Comparison of ENCODE assay signal across 9 mouse cellular contexts in the genomic region with DNA sequence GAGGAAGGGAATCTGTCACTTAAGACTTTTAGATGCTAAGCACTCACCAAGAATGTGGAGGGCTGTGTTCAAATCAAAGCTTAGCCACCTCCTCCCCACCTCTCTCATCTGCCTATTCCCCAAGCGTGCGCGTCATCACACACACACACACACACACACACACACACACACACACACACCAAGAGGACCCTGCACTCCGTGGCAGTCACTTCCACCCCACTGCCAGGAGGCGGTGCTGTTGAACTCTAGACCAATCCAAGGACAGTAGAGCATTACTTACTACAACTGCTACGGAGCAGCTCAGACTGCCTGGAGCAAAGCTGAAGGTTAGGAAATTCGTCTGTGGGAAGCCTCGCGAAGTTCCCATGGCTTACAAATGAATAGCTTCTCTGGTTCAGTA. TPM values are rescaled to one million over a fixed set of nuclear protein-coding genes. Genes with fewer than 3 reads are reported as not detected.
A peak's percentile ranks its signal among the peaks of the same experiment; 100 is the strongest.
DNase-seq lines count a peak whose midpoint lies in the region; ATAC-seq lines count a peak whose summit lies in the region.
"Had no signal": no experiment of that assay in that cellular context is flagged by ENCODE, and none has a peak within 500 bp of the region (broad histone marks: within the 10 kb centered on the region; RNA-seq: fewer than 3 reads in every experiment).

No protein-coding gene starts in this region.

- peaks cover 17% of the 10 kb centered on the region for H3K4me1 ChIP-seq in intestine, embryonic 16.5 days (ENCODE audit: control insufficient read depth, insufficient read depth, low read length)
- H3K4me1 ChIP-seq in limb, embryonic 11.5 days (ENCODE audit: control insufficient read depth, insufficient read depth, low read length) = peaks cover 6% of the 10 kb centered on the region; the same call in 1 of the 2 replicates
- H3K4me1 ChIP-seq in midbrain, embryonic 11.5 days (ENCODE audit: control insufficient read depth, insufficient read depth, low read length) = peaks cover 12% of the 10 kb centered on the region

- H3K4me3 ChIP-seq in intestine, embryonic 16.5 days (ENCODE audit: low read length) = no peak overlapping the region
- no peak overlapping the region for H3K4me3 ChIP-seq in limb, embryonic 11.5 days (ENCODE audit: low read depth, low read length)
- no peak overlapping the region for H3K4me3 ChIP-seq in midbrain, embryonic 11.5 days (ENCODE audit: low read depth, low read length)
- H3K4me3 ChIP-seq: erythroblast, embryonic 14.5 days had no signal

- no peak overlapping the region; the same call in 1 of the 2 replicates for H3K27ac ChIP-seq in intestine, embryonic 16.5 days (ENCODE audit: low read length)
- H3K27ac ChIP-seq in limb, embryonic 11.5 days (replicated peaks; ENCODE audit: low read depth, low read length) = no peak overlapping the region
- no peak overlapping the region for H3K27ac ChIP-seq in midbrain, embryonic 11.5 days (ENCODE audit: low read depth, low read length)

- peak; percentile 84 for ATAC-seq in intestine, embryonic 16.5 days
- peak; percentile 62; the same call in 1 of the 2 replicates for ATAC-seq in limb, embryonic 11.5 days (ENCODE audit: insufficient number of reproducible peaks, low FRiP score, low TSS enrichment, low read depth)
- peak; percentile 86 for ATAC-seq in midbrain, embryonic 11.5 days (ENCODE audit: low FRiP score)

- no peak overlapping the region for H3K4me2 ChIP-seq in intestine, embryonic 16.5 days (ENCODE audit: low read depth, low read length)
- no peak overlapping the region for H3K4me2 ChIP-seq in limb, embryonic 11.5 days (ENCODE audit: low read depth, severe bottlenecking)
- no peak overlapping the region for H3K4me2 ChIP-seq in midbrain, embryonic 11.5 days

- DNase-seq in ZHBTc4 (ENCODE audit: low read depth, low spot score) = peak; percentile 53
- peak; percentile 81 for DNase-seq in embryo, embryonic 10.5 days (ENCODE audit: low spot score)
- DNase-seq in gastrocnemius, postnatal 4 days (ENCODE audit: low spot score in 2 of 2) = peak; percentile 60 to 85
- DNase-seq in limb, embryonic 11.5 days (ENCODE audit: low spot score) = peak; percentile 73
- peak; percentile 91 for DNase-seq in midbrain, embryonic 11.5 days (ENCODE audit: low spot score, missing footprints)
- DNase-seq in right cerebral cortex, postnatal 4 days = peak; percentile 65
- DNase-seq in urinary bladder, postnatal 4 days (ENCODE audit: low spot score in 2 of 2) = peak; percentile 82 to 85

- H3K36me3 ChIP-seq in intestine, embryonic 16.5 days (ENCODE audit: control insufficient read depth, insufficient read depth, low read length) = no peaks in the 10 kb centered on the region
- H3K36me3 ChIP-seq in limb, embryonic 11.5 days (ENCODE audit: control insufficient read depth, insufficient read depth, low read length) = no peaks in the 10 kb centered on the region
- H3K36me3 ChIP-seq in midbrain, embryonic 11.5 days (ENCODE audit: control insufficient read depth, insufficient read depth, low read length) = no peaks in the 10 kb centered on the region

- peaks cover 7% of the 10 kb centered on the region; the same call in 1 of the 2 replicates for H3K27me3 ChIP-seq in intestine, embryonic 16.5 days (replicated peaks; ENCODE audit: control insufficient read depth, insufficient read depth, low read length)
- H3K27me3 ChIP-seq in limb, embryonic 11.5 days (ENCODE audit: control insufficient read depth, insufficient read depth, low read length) = peaks cover 31% of the 10 kb centered on the region
- H3K27me3 ChIP-seq in midbrain, embryonic 11.5 days (ENCODE audit: control insufficient read depth, insufficient read depth, low read length) = peaks cover 36% of the 10 kb centered on the region

- 21% methylated on average over 9 of the region's 9 CpGs for WGBS in intestine, embryonic 16.5 days
- 29% methylated on average over 9 of the region's 9 CpGs for WGBS in limb, embryonic 11.5 days
- 20% methylated on average over 9 of the region's 9 CpGs for WGBS in midbrain, embryonic 11.5 days

- no peaks in the 10 kb centered on the region for H3K9me3 ChIP-seq in intestine, embryonic 16.5 days (ENCODE audit: control insufficient read depth, low read length)
- no peaks in the 10 kb centered on the region for H3K9me3 ChIP-seq in limb, embryonic 11.5 days (ENCODE audit: control insufficient read depth, low read length)
- H3K9me3 ChIP-seq in midbrain, embryonic 11.5 days (ENCODE audit: control insufficient read depth, low read length) = no peaks in the 10 kb centered on the region

- H3K9ac ChIP-seq in intestine, embryonic 16.5 days (ENCODE audit: low read depth, low read length) = no peak overlapping the region
- H3K9ac ChIP-seq in limb, embryonic 11.5 days (ENCODE audit: low read length) = no peak overlapping the region
- H3K9ac ChIP-seq in midbrain, embryonic 11.5 days (ENCODE audit: low read length) = no peak overlapping the region

RNA-seq across cellular contexts. Expression of a gene that starts 1.2 kb away (rescaled TPM):
- total RNA-seq in gastrocnemius, postnatal 4 days (2021) = 10 to 100 TPM; 20.6 to 23.7 TPM
- polyA plus RNA-seq in intestine, embryonic 16.5 days (2015; fragmentation: Nextera tagmentation; extraction: Ambion mirVana) = 46.6 and 46.8 TPM in 2 replicates
- polyA plus RNA-seq in limb, embryonic 11.5 days (2014; fragmentation: Nextera tagmentation; extraction: Ambion mirVana) = 3.7 and 3.9 TPM in 2 replicates
- 16.3 and 21.0 TPM in 2 replicates for polyA plus RNA-seq in midbrain, embryonic 11.5 days (2014; fragmentation: Nextera tagmentation; extraction: Ambion mirVana)
- polyA plus RNA-seq: erythroblast, embryonic 14.5 days had no signal

RNA-seq across cellular contexts. Expression of a gene that starts 14.0 kb away (rescaled TPM):
- under 1 TPM; 0.25 to 0.67 TPM for total RNA-seq in gastrocnemius, postnatal 4 days (2021)
- 1.6 and 1.8 TPM in 2 replicates for polyA plus RNA-seq in intestine, embryonic 16.5 days (2015; fragmentation: Nextera tagmentation; extraction: Ambion mirVana)
- polyA plus RNA-seq in limb, embryonic 11.5 days (2014; fragmentation: Nextera tagmentation; extraction: Ambion mirVana) = 0.52 and 0.64 TPM in 2 replicates
- 1.4 and 2.2 TPM in 2 replicates for polyA plus RNA-seq in midbrain, embryonic 11.5 days (2014; fragmentation: Nextera tagmentation; extraction: Ambion mirVana)
- polyA plus RNA-seq: erythroblast, embryonic 14.5 days had no signal

RNA-seq across cellular contexts. Expression of a gene that starts 34.2 kb away (rescaled TPM):
- total RNA-seq in gastrocnemius, postnatal 4 days (2021) = 100 to 1,000 TPM; 101 to 104 TPM
- polyA plus RNA-seq in intestine, embryonic 16.5 days (2015; fragmentation: Nextera tagmentation; extraction: Ambion mirVana) = 8.3 and 9.0 TPM in 2 replicates
- polyA plus RNA-seq in limb, embryonic 11.5 days (2014; fragmentation: Nextera tagmentation; extraction: Ambion mirVana) = 5.2 and 5.9 TPM in 2 replicates
- polyA plus RNA-seq in midbrain, embryonic 11.5 days (2014; fragmentation: Nextera tagmentation; extraction: Ambion mirVana) = 5.9 and 7.3 TPM in 2 replicates
